Mouse (Mus musculus) cerebellum, postnatal 4 days (tissue): ENCODE measurements around the gene Jmjd1c.

Source experiments
- DNase-seq, 2 experiments: peaks; one replicate each; pipeline ENCODE4 v3.0.0; 2022; ENCODE audit warnings: low spot score in 2 of 2, mixed read lengths in 1 of 2

The Jmjd1c gene

GRCm38 (mm10) chr10:67071884-67072283, 24.0 kb upstream of the Jmjd1c start:
- DNase-seq: no peak

- no peak for DNase-seq
Measured at GRCm38 (mm10) chr10:67072600-67072999, 23.3 kb upstream of the Jmjd1c start.

- DNase-seq: no peak
Measured at GRCm38 (mm10) chr10:67073577-67073976, 22.3 kb upstream of the Jmjd1c start.

GRCm38 (mm10) chr10:67075931-67076878, 19.7 kb upstream of the Jmjd1c start:
- peak in 1 of 2 experiments; percentile 51 for DNase-seq

- DNase-seq: no peak
Measured at GRCm38 (mm10) chr10:67079030-67079429, 16.9 kb upstream of the Jmjd1c start.

GRCm38 (mm10) chr10:67081206-67082007, 14.5 kb upstream of the Jmjd1c start:
- DNase-seq: no peak

GRCm38 (mm10) chr10:67082531-67082930, 13.4 kb upstream of the Jmjd1c start:
- DNase-seq: no peak

GRCm38 (mm10) chr10:67083446-67084166, 12.3 kb upstream of the Jmjd1c start:
- no peak for DNase-seq

GRCm38 (mm10) chr10:67085124-67085523, 10.8 kb upstream of the Jmjd1c start:
- DNase-seq: peak in 1 of 2 experiments; percentile 53

GRCm38 (mm10) chr10:67085916-67086315, 10.0 kb upstream of the Jmjd1c start:
- no peak for DNase-seq

- DNase-seq: no peak
Measured at GRCm38 (mm10) chr10:67087447-67088226, 8.3 kb upstream of the Jmjd1c start.

GRCm38 (mm10) chr10:67090611-67091010, 5.3 kb upstream of the Jmjd1c start:
- DNase-seq: no peak

GRCm38 (mm10) chr10:67094922-67095321, 1.0 kb upstream of the Jmjd1c start:
- no peak for DNase-seq

GRCm38 (mm10) chr10:67096621-67097436, 904 bp downstream of the Jmjd1c start, which contains the start of gene Reep3:
Reep3 (minus strand) TSS chr10:67096945.
- peak in 1 of 2 experiments; percentile 62 for DNase-seq

GRCm38 (mm10) chr10:67097437-67098150, 1.7 kb downstream of the Jmjd1c start:
- DNase-seq: no peak

- DNase-seq: no peak
Measured at GRCm38 (mm10) chr10:67098408-67099050, 2.6 kb downstream of the Jmjd1c start.

GRCm38 (mm10) chr10:67099183-67099929, 3.4 kb downstream of the Jmjd1c start:
- no peak for DNase-seq

- no peak for DNase-seq
Measured at GRCm38 (mm10) chr10:67100011-67100661, 4.2 kb downstream of the Jmjd1c start.
